Mouse (Mus musculus) megakaryocyte, embryonic 14.5 days (primary cell): Measurements from ENCODE around the gene Cldn14. TPM values are rescaled to one million over a fixed set of nuclear protein-coding genes. Genes with fewer than 3 reads are reported as not detected.
"Not testable (repeated sequence)": the region's sequence is repeated elsewhere in the genome, so short reads cannot be mapped to it uniquely, and the experiment has no call there.

Experiments
- H3K27me3 ChIP-seq: replicated peaks from 2 replicates; pipeline ENCODE3; 2012; ENCODE audit warnings: inconsistent platforms
- H3K36me3 ChIP-seq: replicated peaks from 2 replicates; pipeline ENCODE3; 2012; ENCODE audit warnings: low read length, inconsistent platforms, mixed read lengths
- H3K4me1 ChIP-seq: 2 replicates; pipeline ENCODE4 v1.6.1; 2012; ENCODE audit warnings: inconsistent platforms
- H3K4me3 ChIP-seq: replicated peaks from 2 replicates; pipeline ENCODE3; 2012; ENCODE audit warnings: moderate library complexity, mild to moderate bottlenecking, inconsistent platforms
- H3K9me3 ChIP-seq: 2 replicates; pipeline ENCODE4 v1.6.1; 2012; ENCODE audit warnings: inconsistent platforms
- FLI1 ChIP-seq: IDR thresholded peaks from 2 replicates; pipeline ENCODE4 v1.6.1; 2012; ENCODE audit warnings: low read length, inconsistent platforms, mixed read lengths
- GATA1 ChIP-seq: IDR thresholded peaks from 3 replicates; pipeline ENCODE4 v1.6.1; 2012; ENCODE audit warnings: mixed read lengths, low read length, inconsistent platforms, borderline replicate concordance
- polyA plus RNA-seq: library from polyadenylated mRNA; stranded (reverse); fragments of >175 nt; gene quantifications from 2 replicates; pipeline ENCODE4 v1.2.3, GENCODE M21; 2012; ENCODE audit warnings: low replicate concordance; ENCODE audit not compliant: insufficient read depth

Cldn14 gene
- polyA plus RNA-seq, 1 experiment, result not detected

DNA sequence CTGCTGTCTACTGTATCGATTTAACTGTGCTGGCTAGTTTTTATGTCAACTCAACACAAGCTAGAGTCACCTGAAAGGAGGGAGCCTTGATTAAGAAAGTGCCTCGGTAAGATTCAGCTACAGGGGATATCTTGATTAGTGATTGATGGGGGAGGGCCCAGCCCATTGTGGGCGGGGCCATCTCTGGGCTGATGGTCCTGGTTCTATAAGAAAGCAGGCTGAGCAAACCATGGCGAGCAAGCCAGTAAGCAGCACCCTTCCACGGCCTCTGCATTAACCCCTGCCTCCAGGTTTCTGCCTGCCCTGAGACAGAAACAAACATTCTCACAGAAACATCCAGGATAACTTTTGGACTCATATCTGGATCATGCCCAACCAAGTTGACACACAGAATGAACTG, 1.5 kb upstream of the Cldn14 start:
- Histone ChIP-seq H3K9me3 (peaks cover 8% of the 10 kb centered on the region), H3K4me1 (no peaks in the 10 kb centered on the region), H3K4me3 (no peak overlapping the region), H3K36me3 (no peaks in the 10 kb centered on the region), H3K27me3 (peaks cover 40% of the 10 kb centered on the region)
- TF ChIP-seq GATA1 (no peak), FLI1 (no peak)

DNA sequence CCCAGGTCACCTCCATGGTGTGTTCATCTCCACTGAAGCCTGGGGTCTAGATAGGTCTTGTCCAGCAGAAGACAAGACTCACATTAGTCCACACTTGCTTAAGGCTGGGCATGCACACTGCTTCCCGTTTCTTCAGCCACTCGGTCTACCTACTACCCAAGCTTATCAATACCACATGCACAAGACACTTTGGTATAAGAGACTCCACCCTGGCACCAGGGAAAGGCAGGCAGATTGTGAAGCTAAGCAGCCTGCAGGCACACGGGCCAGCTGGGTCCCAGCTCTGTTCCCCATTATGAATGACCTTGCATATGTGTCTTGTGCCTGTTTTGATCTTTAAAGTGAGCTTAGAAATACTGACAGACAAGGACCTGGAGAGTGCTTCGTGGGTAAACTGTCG, 719 bp upstream of the Cldn14 start:
- Histone ChIP-seq H3K9me3 (peaks cover 9% of the 10 kb centered on the region), H3K4me3 (no peak overlapping the region), H3K27me3 (peaks cover 44% of the 10 kb centered on the region), H3K36me3 (no peaks in the 10 kb centered on the region), H3K4me1 (no peaks in the 10 kb centered on the region)
- no peak for TF ChIP-seq FLI1
- no peak for TF ChIP-seq GATA1

DNA sequence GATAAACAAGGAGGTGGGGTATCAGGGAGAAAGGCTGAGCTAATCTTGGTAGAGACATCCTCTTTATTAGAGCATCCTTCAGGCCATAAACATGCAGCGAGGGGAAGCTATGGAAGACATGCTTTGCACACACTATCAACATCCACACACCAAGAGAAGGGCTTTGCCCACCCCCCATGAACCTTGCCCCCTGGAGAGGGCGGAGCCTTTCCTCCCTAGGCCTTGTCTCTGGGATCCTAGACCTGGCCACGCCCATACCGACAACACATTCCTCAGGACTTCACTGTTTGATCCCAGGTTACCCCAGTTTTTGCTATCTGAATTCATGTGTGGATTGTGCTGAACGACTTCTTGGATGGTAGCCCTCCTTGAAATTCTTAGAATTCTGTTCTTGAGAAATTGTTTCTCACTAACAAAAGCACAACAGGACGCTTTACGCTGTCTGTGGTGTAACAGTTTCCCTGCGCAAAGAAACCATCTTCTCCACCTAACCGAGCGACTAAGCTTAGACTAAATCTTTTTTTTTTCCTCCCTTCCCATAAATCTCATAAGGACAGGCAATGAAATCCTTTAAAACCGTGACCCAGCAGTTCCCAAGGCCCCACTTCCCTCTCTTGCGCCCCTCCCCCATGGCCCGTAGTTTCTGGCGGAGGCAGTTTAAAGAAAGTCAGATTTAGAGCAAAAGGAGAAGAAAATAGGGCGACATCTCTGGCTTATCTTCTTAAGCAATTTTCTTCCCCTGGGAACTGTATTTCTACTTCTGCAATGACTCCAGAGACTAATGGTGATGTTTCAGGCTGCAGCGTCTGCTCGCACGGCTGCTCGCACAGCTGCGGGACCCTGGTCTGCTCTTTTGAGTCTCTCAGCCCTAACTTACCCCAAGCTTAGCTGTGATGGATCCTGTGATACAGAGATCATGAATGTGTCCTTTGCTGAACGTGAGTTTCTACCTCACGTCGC, 1.7 kb downstream of the Cldn14 start:
- peaks cover 10% of the 10 kb centered on the region for H3K9me3 ChIP-seq
- H3K27me3 ChIP-seq, result peaks cover 46% of the 10 kb centered on the region
- H3K4me3 ChIP-seq, result no peak overlapping the region
- H3K36me3 ChIP-seq, result no peaks in the 10 kb centered on the region
- TF ChIP-seq FLI1 (no peak), GATA1 (no peak)
- no peaks in the 10 kb centered on the region for H3K4me1 ChIP-seq

DNA sequence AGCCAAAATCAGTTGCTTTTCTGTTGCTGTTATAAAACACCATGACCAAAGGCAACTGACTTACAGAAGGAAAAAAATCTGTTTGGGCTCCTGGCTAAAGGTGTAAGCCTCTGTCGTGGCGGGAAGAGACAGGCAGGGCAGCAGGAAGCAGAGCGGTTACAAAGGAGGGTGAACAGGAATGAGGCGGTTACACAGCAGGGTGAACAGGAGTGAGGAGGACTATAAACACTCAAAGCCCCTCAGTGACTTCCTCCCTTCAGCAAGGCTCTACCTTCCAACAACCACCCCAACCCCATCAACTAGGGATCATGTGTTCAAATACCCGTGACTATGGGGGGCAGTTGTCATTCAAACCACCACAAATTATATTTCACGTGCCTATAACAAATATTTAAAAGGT, 5.2 kb downstream of the Cldn14 start:
- Histone ChIP-seq H3K9me3 (0 out of 2 replicates have a peak, but pooled peaks cover 2% of the 10 kb centered on the region), H3K36me3 (no peaks in the 10 kb centered on the region), H3K4me3 (no peak overlapping the region), H3K4me1 (no peaks in the 10 kb centered on the region), H3K27me3 (peaks cover 27% of the 10 kb centered on the region)
- TF ChIP-seq GATA1, result no peak
- no peak for TF ChIP-seq FLI1

DNA sequence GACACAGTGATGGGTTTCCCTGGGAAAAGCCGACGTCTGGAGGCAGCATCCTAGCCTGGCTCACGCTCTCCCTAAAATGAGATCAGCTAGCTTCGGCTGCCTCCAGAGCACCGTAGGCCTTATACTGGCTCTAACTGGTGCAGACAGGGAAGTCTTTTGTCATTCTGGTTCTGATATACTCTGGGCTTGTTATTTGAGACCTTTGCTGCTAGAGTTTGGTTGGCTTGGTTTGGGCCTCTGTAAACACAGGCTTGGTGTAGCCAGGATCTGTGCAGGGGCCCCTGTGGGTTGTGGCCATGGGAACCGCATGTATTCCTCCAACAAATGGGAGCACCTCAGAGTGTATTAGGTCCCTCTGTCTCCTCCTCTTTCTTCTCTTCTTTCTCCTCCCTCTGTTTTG, 7.3 kb downstream of the Cldn14 start:
- Histone ChIP-seq H3K4me3 (no peak overlapping the region), H3K9me3 (0 out of 2 replicates have a peak, but pooled peaks cover 2% of the 10 kb centered on the region), H3K4me1 (no peaks in the 10 kb centered on the region; the same call in 1 of the 2 replicates), H3K27me3 (peaks cover 25% of the 10 kb centered on the region), H3K36me3 (no peaks in the 10 kb centered on the region)
- no peak for TF ChIP-seq FLI1

DNA sequence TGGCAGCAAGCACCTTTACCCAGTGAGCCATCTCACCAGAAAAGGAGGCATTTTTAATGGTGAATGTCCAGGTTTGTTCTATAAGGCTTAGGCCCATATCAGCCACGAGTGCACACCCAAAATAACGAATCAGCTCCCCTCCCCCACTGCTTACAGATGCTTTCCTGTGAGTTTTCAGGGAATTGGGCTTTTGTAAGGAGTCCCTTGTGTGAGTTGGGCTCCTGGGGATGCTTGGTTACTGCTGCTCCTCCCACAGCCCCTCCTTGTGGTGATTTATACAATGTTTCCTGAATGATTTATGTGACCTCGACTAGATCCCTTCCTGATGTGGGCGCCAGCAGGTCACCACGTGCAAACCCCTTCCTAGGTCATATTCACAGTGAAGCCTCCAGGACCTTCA, 9.7 kb downstream of the Cldn14 start:
- Histone ChIP-seq H3K36me3 (no peaks in the 10 kb centered on the region), H3K27me3 (peaks cover 27% of the 10 kb centered on the region), H3K9me3 (no peaks in the 10 kb centered on the region), H3K4me3 (no peak overlapping the region), H3K4me1 (no peaks in the 10 kb centered on the region; the same call in 1 of the 2 replicates)
- TF ChIP-seq FLI1 (no peak), GATA1 (no peak)

DNA sequence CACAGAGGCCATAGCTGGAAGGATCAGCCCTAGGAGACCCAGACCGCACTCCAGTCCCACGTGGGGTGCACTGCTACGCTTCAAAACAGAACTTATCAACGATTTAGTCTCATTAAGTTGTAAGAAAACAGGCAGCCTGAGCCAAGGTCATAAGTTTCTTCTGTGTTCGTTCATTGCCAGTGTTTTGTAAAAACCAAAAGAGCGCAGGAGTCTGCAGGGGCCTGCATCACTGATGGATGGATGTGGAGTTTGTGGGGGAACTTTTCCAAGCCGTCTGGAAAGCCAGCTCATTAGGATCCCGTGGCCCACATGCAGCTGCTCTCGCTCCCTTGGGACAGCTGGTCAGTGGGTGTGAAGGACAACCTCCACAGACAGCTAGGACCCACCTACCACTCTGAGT, 25.1 kb downstream of the Cldn14 start:
- no peaks in the 10 kb centered on the region for H3K36me3 ChIP-seq
- no peak for TF ChIP-seq FLI1
- TF ChIP-seq GATA1, result no peak
- H3K4me1 ChIP-seq, result no peaks in the 10 kb centered on the region
- no peak overlapping the region for H3K4me3 ChIP-seq
- peaks cover 36% of the 10 kb centered on the region for H3K27me3 ChIP-seq
- peaks cover 25% of the 10 kb centered on the region for H3K9me3 ChIP-seq

DNA sequence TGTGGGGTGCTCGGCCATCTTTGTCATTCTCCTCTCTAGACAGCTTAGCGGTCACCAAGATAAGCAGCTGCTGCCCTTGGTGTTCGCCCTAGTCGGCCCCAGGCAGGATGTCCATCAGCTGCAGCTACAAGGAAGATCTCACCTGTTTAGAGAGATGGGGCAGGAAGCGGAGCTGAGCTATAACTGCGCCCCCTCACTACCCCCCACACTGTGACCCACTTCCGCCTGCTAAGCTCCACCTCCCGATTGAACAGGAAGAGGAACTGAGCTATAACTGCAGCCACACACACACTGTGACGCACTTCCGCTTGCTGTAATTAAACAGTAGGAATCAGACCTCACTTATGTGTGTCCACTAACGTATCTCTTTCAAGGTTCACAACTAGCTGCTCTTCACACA, 26.3 kb downstream of the Cldn14 start:
- H3K9me3 ChIP-seq, result peaks cover 38% of the 10 kb centered on the region
- H3K36me3 ChIP-seq, result no peaks in the 10 kb centered on the region
- H3K4me1 ChIP-seq, result peaks cover 5% of the 10 kb centered on the region; the same call in 1 of the 2 replicates
- H3K4me3 ChIP-seq, result no peak overlapping the region
- TF ChIP-seq GATA1, result no peak
- TF ChIP-seq FLI1, result no peak
- H3K27me3 ChIP-seq, result peaks cover 32% of the 10 kb centered on the region

DNA sequence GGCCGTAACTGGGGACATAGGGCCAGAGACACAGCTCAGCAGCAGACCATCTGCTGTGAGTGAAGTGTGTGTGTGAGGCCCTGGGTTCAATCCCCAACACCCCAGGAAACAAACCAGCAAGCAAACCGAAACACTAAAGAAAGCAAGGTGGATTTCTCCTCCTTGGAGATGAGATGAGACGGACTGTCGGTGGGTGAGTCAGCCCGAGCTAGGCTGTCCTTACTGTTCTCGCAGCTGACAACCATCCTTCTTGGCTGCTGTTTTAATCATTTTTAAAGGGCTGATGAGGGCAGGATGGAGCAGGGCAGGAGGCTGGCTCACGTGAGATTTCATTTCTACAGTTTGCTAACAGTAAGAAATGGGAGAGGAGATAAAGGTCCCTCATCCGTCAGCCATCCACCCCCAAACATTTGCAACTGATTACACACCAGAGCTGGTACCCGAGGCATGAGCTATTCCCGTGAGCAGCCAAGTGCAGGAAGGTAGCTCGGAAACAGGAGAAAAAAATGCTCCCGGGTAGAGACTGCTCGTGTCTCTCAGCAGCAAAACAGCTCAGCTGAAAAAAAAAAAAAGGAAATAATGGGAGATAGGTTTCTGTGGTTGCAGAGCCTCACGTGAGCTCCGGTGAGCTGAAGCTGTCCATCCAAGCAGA, 27.3 kb downstream of the Cldn14 start:
- Histone ChIP-seq H3K4me1 (peaks cover 5% of the 10 kb centered on the region; the same call in 1 of the 2 replicates), H3K36me3 (no peaks in the 10 kb centered on the region), H3K27me3 (peaks cover 26% of the 10 kb centered on the region), H3K4me3 (no peak overlapping the region), H3K9me3 (peaks cover 40% of the 10 kb centered on the region)
- TF ChIP-seq FLI1 (no peak), GATA1 (no peak)

DNA sequence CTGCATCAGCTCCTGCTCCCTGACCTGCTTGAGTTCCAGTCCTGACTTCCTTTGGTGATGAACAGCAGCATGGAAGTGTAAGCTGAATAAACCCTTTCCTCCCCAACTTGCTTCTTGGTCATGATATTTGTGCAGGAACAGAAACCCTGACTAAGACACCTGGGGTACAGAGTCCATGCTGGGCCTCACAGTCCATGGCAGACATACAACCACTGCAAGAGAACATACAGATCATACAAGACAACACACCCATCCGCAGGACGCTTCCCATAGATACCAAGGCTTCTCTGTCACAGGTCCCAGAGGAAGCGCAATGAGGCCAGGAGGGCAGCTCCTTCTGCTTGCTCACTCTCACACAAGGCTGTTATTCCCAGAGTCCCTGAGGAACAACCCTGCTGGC, 28.3 kb downstream of the Cldn14 start:
- Histone ChIP-seq H3K9me3 (peaks cover 40% of the 10 kb centered on the region), H3K27me3 (peaks cover 22% of the 10 kb centered on the region)
- H3K4me1 ChIP-seq, H3K4me3 ChIP-seq, H3K36me3 ChIP-seq: not testable (repeated sequence)
